Mouse (Mus musculus): ENCODE results near the gene Hsf3. TPM values are rescaled to one million over a fixed set of nuclear protein-coding genes. Genes with fewer than 3 reads are reported as not detected.

Hsf3 gene
- polyA plus RNA-seq (2015; fragmentation: Illumina TruSeq; extraction: RNeasy Lipid Tissue Mini Kit (QIAGEN cat#74804); ENCODE audit: insufficient read depth, low replicate concordance): 0.12 TPM

DNA sequence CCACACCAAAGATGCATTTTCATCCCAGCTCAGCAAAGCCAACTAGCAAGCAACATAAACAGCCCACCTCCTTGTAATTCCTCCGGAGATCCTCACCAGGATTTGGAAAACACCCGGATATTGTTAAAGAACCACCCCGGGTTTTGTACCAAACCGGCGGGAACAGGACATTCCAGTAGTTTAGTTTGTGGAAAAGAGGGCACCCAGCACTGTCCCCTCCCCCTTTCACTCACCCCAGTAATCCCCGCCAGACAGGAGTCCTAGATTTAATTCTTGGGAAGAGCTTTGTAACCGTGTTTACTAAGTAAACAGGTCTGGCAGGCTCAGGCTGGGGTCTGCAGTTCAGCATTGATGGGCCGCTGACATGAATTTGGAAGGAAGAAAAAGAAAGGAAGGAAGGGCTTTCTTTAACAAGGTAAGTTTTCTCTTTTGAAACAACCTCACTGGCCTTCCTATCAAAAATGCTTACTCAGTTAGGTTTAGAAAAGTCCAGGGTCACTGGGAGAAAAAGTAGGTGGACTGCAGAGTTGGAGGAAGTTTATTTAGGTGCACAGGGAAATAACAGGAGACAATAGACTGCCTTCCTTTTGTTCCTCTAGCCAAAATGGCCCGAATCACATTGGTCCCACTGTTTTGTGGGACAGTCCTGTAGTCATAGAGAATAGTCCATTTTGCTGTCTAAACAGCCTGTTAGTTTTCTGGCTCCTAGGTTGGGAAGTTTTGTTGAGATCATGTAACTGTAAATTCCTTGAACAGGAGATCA is at the start of gene Hsf3:
TSS of gene Hsf3 (minus strand) at position 94 of the 763 bp plus-strand sequence.

DNA sequence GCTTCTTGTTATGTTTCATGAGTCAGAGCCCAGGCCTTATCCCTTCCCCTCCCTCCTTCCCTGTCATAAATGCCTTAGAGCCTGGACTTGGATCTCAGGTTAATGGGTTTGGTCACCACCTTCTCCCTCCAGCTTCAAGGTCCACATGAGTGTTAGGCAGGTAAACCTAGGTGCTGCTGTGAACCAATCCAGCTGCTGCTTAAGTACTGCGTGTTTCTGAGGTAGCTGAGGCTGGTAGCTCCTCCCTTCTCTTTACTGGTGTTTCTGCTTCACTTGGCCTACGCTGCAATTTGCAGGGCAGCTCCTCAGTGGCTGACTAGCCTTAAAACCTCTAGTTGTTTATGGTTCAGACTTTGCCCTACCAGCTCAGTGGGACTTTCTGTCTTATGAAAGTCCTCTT is 945 bp downstream of the Hsf3 start, which contains the start of gene Heph:
TSS of gene Heph (plus strand) at position 211 of the 400 bp plus-strand sequence.

DNA sequence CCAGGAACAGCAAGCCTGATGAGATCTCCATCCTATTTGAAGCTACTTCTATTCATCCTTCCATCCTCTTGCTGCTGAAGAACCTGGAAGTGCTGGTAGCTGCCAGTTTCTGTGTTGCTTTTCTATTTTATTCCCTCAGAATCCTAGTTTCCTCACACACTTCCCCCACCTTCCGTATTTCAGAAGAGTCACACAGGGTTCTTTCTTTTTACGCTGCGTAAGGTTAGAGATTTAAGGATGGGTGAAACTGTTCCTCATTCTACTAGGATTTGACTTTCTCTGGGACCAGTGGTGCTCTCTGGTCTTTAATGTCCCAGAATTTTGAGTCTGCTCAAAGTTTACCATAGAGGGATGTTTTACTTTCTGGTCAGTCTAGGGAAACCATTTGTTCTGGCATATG is 162.8 kb downstream of the Hsf3 start, which contains the start of gene Vsig4:
TSS of gene Vsig4 (minus strand) at position 101 of the 400 bp plus-strand sequence.

Other genes with a start within 250 kb of the Hsf3 start
- 0.98 TPM for gene Vsig4, start 162.9 kb downstream of the Hsf3 start, polyA plus RNA-seq (2015; fragmentation: Illumina TruSeq; extraction: RNeasy Lipid Tissue Mini Kit (QIAGEN cat#74804); ENCODE audit: insufficient read depth, low replicate concordance)
- 1.8 TPM for gene Heph, start 935 bp downstream of the Hsf3 start, polyA plus RNA-seq (2015; fragmentation: Illumina TruSeq; extraction: RNeasy Lipid Tissue Mini Kit (QIAGEN cat#74804); ENCODE audit: insufficient read depth, low replicate concordance)